Mouse (Mus musculus) neural tube, embryonic 15.5 days (tissue): Measurements from ENCODE around the gene Lipe. TPM values are rescaled to one million over a fixed set of nuclear protein-coding genes. Genes with fewer than 3 reads are reported as not detected.
"Not testable (repeated sequence)": the region's sequence is repeated elsewhere in the genome, so short reads cannot be mapped to it uniquely, and the experiment has no call there.

Experiments
- ATAC-seq: fragments of 200-750 bp; cut with Nextera tagmentation; 2 replicates; pipeline ENCODE4 v1.8.0; 2017; ENCODE audit warnings: mild to moderate bottlenecking, moderate TSS enrichment, moderate library complexity; ENCODE audit not compliant: low FRiP score
- H3K27ac ChIP-seq: fragments of 300-500 bp; sonication (generic); replicated peaks from 2 replicates; pipeline ENCODE4 v1.5.1; 2015; ENCODE audit warnings: mild to moderate bottlenecking, inconsistent platforms
- H3K27me3 ChIP-seq: fragments of 300-500 bp; sonication (generic); replicated peaks from 2 replicates; pipeline ENCODE4 v1.6.1; 2015; ENCODE audit warnings: inconsistent platforms
- H3K36me3 ChIP-seq: fragments of 300-500 bp; sonication (generic); 2 replicates; pipeline ENCODE4 v1.6.1; 2015; ENCODE audit warnings: inconsistent platforms
- H3K4me1 ChIP-seq: fragments of 300-500 bp; sonication (generic); 2 replicates; pipeline ENCODE4 v1.6.1; 2015; ENCODE audit warnings: inconsistent platforms
- H3K4me2 ChIP-seq: fragments of 300-500 bp; sonication (generic); 2 replicates; pipeline ENCODE4 v1.6.1; 2015; ENCODE audit warnings: inconsistent platforms, mild to moderate bottlenecking, moderate library complexity
- H3K4me3 ChIP-seq: fragments of 300-500 bp; sonication (generic); replicated peaks from 2 replicates; pipeline ENCODE4 v1.5.1; 2015; ENCODE audit warnings: mild to moderate bottlenecking, inconsistent platforms
- H3K9ac ChIP-seq: fragments of 300-500 bp; sonication (generic); replicated peaks from 2 replicates; pipeline ENCODE4 v1.6.1; 2015; ENCODE audit warnings: mild to moderate bottlenecking, inconsistent platforms
- H3K9me3 ChIP-seq: fragments of 300-500 bp; sonication (generic); replicated peaks from 2 replicates; pipeline ENCODE4 v1.6.1; 2016; ENCODE audit warnings: inconsistent platforms
- WGBS: fragments of 180-500 bp; shearing (Covaris S2); methylation state at CpG from one replicate; pipeline ENCODE4 v1.1.7; 2015; ENCODE audit warnings: mixed read lengths; 5-methylcytosine and 5-hydroxymethylcytosine counted together
- polyA plus RNA-seq: library from polyadenylated mRNA; unstranded; fragments of >200 nt; fragmentation: Nextera tagmentation; extraction: Ambion mirVana; gene quantifications from 2 replicates; pipeline ENCODE4 v1.2.1, GENCODE M21; 2015

Gene Lipe
- polyA plus RNA-seq, 1 experiment from 2014 or later = 12.5 TPM

DNA sequence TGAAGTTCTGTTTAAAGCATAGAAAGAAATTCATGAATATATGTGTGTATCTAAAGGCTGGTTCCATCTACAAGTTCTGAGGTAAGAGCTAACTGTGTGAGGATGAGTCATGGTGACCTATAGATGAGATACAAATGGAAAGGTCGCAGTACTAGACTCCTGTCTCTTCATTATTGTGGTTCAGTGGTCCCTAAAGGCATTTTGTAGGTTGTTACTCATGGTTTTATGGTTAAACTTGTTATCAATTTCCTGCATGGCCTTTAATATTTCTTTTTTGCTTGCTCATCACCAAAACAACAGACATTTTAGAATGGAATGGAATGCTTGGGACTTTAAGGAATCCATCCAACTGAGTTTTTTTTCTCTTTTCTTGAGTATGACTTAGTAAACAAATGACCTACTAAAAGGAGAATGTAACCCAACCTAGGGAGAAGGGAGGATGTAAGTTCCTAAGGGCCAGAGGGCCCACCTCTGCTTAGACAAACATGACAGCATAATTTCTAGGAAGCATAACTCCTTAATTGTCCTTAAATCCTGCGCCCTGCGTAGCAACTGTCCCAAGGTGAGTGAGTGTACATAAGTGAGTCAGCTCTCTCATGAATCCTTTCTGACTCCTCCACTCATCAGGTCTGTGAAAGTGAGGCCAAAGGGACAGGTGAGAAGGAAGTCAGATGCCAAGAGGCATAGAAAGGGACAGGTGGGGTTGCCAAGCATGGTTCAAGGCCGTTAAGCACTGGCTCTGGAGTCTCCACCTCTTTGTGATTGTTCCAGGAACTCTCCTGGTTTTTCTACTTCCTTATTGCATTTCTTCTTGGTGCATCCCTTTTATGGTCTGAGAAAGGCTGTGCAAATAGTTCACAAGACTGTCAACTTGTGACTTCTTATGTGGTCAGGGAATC is 31.6 kb upstream of the Lipe start:
- Histone ChIP-seq H3K27ac (no peak overlapping the region), H3K4me2 (no peak overlapping the region), H3K4me1 (peaks cover 6% of the 10 kb centered on the region; the same call in 1 of the 2 replicates), H3K27me3 (no peaks in the 10 kb centered on the region), H3K9ac (no peak overlapping the region), H3K36me3 (no peaks in the 10 kb centered on the region), H3K4me3 (no peak overlapping the region), H3K9me3 (no peaks in the 10 kb centered on the region)
- ATAC-seq = no peak
- 93% methylated on average over 4 of the region's 4 CpGs for WGBS

DNA sequence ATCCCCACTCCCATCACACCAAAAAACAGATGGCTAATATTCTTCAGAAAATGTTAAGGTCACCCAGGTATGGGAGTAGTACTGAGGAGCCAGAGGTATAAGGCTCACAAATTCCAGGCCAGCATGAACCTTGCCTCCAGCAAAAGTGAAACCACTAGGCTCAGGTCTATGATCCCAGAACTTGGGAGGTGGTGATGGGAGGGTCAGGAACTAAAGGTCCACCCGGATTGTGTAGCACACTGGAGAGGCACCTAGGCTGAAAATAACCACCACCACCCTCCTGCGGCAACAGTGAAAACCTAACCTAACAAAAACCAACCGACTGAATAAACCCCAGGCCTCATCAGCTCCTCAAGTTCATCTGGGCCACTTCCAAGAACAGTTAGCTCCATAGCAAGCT is 29.8 kb upstream of the Lipe start:
- H3K9ac ChIP-seq = no peak overlapping the region
- 95% methylated on average over 3 of the region's 3 CpGs for WGBS
- no peak overlapping the region for H3K27ac ChIP-seq
- no peak overlapping the region for H3K4me2 ChIP-seq
- H3K4me3 ChIP-seq = no peak overlapping the region
- H3K27me3 ChIP-seq = no peaks in the 10 kb centered on the region
- ATAC-seq = no peak
- no peaks in the 10 kb centered on the region for H3K9me3 ChIP-seq
- H3K4me1 ChIP-seq = peaks cover 3% of the 10 kb centered on the region; the same call in 1 of the 2 replicates
- H3K36me3 ChIP-seq = no peaks in the 10 kb centered on the region

DNA sequence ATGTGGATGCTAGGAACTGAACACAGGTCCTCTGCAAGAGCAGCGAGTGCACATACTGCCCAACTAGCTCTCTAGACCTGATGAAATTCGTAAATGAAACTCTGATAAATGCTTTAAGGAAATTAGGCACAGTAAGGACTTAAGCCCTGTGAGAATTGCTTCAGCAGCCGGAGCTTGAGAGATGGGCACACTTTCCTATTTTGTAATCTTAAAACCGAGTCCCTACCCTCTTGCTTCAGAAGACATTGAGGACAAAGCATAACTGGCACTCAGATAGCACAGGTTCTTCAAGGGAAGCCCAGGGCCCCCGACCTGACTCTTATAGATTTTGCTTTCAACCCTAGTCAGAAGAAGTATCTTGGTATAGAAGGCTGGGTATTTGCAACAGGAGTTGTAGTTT is 28.6 kb upstream of the Lipe start:
- no peak for ATAC-seq
- H3K9ac ChIP-seq = no peak overlapping the region
- no peaks in the 10 kb centered on the region for H3K4me1 ChIP-seq
- no peak overlapping the region for H3K4me2 ChIP-seq
- no peaks in the 10 kb centered on the region for H3K9me3 ChIP-seq
- 0 out of 2 replicates have a peak, but pooled peaks cover 7% of the 10 kb centered on the region for H3K27me3 ChIP-seq
- no peaks in the 10 kb centered on the region for H3K36me3 ChIP-seq
- no peak overlapping the region for H3K4me3 ChIP-seq
- H3K27ac ChIP-seq = no peak overlapping the region
- 82% methylated on average over 5 of the region's 5 CpGs for WGBS

DNA sequence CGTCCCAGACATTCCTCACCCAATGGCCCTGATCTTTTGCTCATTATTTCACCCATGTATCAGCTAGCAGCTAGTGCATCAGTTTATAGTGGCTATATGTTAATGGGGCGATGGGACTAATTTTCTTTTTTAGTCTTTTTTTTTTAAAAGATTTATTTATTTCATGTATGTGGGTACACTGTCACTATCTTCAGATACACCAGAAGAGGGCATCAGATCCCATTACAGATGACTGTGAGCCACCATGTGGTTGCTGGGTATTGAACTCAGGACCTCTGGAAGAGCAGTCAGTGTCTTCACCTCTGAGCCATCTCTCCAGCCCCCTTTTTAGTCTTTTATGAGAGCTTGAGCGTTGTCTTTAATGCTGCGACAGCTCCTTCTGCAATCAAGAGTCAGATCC is 27.9 kb upstream of the Lipe start:
- not testable (repeated sequence) for H3K27ac ChIP-seq, H3K36me3 ChIP-seq, H3K4me2 ChIP-seq, H3K4me1 ChIP-seq, H3K9ac ChIP-seq, H3K9me3 ChIP-seq, H3K27me3 ChIP-seq, H3K4me3 ChIP-seq, ATAC-seq
- WGBS = 89% methylated on average over 4 of the region's 4 CpGs

DNA sequence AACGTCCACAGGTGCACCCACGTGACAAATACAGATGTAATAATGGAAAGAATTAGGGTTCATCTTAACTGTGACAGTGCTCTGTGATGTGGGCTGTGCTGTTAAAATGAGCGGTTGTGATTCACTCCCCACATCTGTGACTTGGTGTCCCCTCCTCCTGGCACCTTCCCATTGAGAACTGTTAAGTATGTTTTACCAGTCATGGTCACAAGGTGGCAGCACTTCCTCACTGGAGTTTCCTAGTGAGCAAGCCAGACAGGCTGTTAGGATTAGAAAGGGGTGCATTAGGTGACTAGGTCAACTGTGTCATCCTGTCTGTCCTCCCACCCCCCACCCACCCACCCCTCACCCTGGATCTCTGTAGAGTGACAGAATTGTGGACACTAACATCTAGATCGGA is 25.9 kb upstream of the Lipe start:
- ATAC-seq = peak; percentile 59; the same call in 1 of the 2 replicates
- Histone ChIP-seq H3K9me3 (no peaks in the 10 kb centered on the region), H3K4me2 (no peak overlapping the region), H3K27ac (no peak overlapping the region), H3K4me1 (no peaks in the 10 kb centered on the region), H3K4me3 (no peak overlapping the region), H3K36me3 (no peaks in the 10 kb centered on the region), H3K27me3 (0 out of 2 replicates have a peak, but pooled peaks cover 7% of the 10 kb centered on the region), H3K9ac (no peak overlapping the region)
- 35% methylated on average over 4 of the region's 4 CpGs for WGBS

DNA sequence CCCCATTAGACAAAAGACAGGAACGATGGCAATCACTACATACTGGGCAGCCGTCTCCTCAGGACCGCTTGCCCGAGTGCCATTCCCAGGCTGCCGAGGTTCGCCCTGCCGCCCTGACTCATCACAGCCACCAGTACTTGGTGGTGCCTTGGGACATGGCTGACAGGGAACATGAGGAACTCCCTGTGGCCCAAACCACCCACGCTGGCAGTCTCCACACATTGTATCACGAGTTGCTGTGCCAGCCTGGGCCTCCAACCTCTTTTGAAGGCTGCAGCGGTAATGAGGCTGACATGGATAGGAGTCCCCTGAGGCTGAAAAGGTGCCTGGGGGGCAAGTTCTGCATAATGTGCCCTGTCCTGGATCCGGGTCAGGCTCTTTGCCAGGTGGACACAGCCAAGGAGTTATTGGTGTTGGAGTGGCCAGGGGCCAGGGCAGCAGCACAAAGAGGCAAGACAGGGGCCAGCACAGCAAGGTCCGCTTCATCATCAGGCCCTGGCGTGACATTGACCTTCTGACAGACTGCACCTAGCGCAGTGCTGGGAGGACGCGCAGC is 23.9 kb upstream of the Lipe start:
- WGBS = 72% methylated on average over 16 of the region's 16 CpGs
- no peak overlapping the region for H3K4me3 ChIP-seq

DNA sequence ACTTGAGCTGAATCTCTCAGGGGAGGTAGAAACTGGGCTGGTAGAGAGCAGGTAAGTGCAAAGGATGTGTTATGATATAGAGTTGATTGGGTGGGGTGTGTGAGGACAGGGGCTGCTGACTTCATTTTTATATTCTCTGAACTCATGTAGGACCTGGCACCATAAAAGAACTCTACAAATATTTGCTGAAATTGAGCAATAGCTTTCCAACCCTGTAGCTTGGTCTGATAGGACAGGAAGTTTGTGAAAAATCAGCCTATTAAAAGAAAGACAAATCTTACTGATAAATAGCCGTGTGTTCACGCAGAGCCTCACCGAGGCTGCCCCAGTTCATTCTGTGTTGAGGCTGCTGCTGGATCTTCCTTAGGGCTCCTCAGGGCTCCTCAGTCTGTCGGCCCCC is 21.4 kb upstream of the Lipe start:
- Histone ChIP-seq H3K4me1 (no peaks in the 10 kb centered on the region), H3K9ac (no peak overlapping the region), H3K27me3 (0 out of 2 replicates have a peak, but pooled peaks cover 7% of the 10 kb centered on the region), H3K4me2 (no peak overlapping the region), H3K4me3 (no peak overlapping the region), H3K27ac (no peak overlapping the region), H3K36me3 (no peaks in the 10 kb centered on the region), H3K9me3 (no peaks in the 10 kb centered on the region)
- no peak for ATAC-seq
- 95% methylated on average over 4 of the region's 4 CpGs for WGBS

More for the DNA sequence above, 23.9 kb upstream of the Lipe start:
- H3K9me3 ChIP-seq = no peaks in the 10 kb centered on the region
- H3K4me1 ChIP-seq = no peaks in the 10 kb centered on the region
- H3K4me2 ChIP-seq = no peak overlapping the region
- ATAC-seq = no peak
- H3K36me3 ChIP-seq = no peaks in the 10 kb centered on the region
- H3K9ac ChIP-seq = no peak overlapping the region
- H3K27me3 ChIP-seq = 0 out of 2 replicates have a peak, but pooled peaks cover 7% of the 10 kb centered on the region
- no peak overlapping the region for H3K27ac ChIP-seq

DNA sequence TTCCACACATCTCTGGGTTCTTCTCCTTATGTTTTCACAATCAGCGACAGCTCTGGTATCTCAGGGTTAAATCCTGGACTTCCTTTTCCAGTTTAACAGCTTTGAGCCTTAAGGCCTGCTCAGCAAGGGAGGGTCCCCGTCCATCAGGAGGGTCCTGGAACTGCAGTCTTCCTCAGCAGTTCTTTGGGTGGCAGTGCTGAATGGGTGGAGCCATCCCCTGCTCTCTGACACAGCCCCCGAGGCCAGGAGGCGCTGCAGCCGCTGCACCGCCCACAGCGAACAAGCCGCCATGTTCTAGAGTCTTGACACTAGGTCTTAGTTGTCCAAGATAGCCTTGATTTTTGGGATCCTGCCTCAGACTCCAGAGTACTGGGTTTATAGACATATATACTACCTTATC is 21.0 kb upstream of the Lipe start:
- H3K4me2 ChIP-seq = no peak overlapping the region
- no peak overlapping the region for H3K27ac ChIP-seq
- H3K4me3 ChIP-seq = no peak overlapping the region
- 85% methylated on average over 8 of the region's 8 CpGs for WGBS
- ATAC-seq = no peak
- H3K9me3 ChIP-seq = no peaks in the 10 kb centered on the region
- 0 out of 2 replicates have a peak, but pooled peaks cover 7% of the 10 kb centered on the region for H3K27me3 ChIP-seq
- H3K9ac ChIP-seq = no peak overlapping the region
- no peaks in the 10 kb centered on the region for H3K36me3 ChIP-seq
- no peaks in the 10 kb centered on the region for H3K4me1 ChIP-seq

DNA sequence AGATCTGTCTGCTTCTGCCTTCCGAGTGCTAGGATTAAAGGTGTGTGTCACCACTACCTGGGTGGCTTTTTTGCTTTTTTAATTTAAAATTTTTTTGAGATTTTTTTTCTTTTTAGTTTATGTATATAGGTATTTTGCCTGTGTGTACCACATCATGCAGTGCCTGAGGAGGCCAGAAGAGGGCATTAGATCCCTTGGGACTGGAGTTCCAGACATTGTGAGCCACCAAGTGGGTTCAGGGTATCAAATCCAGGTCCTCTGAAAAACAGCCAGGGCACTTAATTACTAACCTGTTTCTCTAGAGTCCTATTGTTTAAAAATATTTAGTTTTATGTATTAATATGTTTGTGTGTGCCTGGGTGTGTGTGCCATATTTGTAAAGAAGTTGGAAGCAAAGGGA is 19.1 kb upstream of the Lipe start:
- no peaks in the 10 kb centered on the region for H3K36me3 ChIP-seq
- H3K27me3 ChIP-seq = 0 out of 2 replicates have a peak, but pooled peaks cover 3% of the 10 kb centered on the region
- no peak for ATAC-seq
- H3K9ac ChIP-seq = no peak overlapping the region
- no peak overlapping the region for H3K27ac ChIP-seq
- WGBS = 87% methylated on average over 1 of the region's 1 CpGs
- H3K9me3 ChIP-seq = no peaks in the 10 kb centered on the region
- no peaks in the 10 kb centered on the region for H3K4me1 ChIP-seq
- H3K4me3 ChIP-seq = no peak overlapping the region
- no peak overlapping the region for H3K4me2 ChIP-seq

DNA sequence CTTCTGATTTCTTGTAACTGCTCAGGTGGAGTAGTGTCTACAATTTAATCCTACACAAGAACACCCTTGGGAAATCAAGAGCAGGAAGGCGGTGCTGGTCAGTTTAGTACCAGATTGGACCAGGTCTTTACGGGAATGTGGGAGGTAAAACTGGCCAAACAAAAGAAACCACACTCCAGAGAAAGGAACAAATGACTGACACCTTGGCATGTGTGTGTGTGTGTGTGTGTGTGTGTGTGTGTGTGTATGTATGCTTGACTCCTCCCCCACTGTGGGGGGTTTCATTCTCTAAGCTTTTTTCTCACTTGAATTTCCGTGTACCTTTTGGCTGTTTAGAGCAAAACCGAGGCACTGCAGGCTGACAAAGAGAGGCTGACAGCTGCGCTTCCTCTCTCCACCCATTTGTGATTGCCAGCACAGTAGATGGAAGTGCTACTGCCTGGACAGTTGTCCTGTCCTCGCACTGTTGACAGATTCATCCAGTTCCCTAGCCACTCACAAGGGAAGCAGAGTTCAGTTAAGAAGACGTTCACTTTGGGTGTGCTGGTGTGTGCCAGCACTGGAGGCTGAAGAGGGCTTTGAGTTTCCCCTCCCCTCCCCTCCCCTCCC is 14.4 kb upstream of the Lipe start, which contains the start of gene Cxcl17:
Gene Cxcl17, minus strand, starts transcription at position 54 of the 609 bp plus-strand sequence.
- H3K27ac ChIP-seq = no peak within 1 kb of the TSS
- H3K27me3 ChIP-seq = no peaks in the 10 kb centered on the region
- no peak within 1 kb of the TSS for H3K4me2 ChIP-seq
- no peak for ATAC-seq
- H3K9me3 ChIP-seq = no peaks in the 10 kb centered on the region
- H3K4me1 ChIP-seq = no peaks in the 10 kb centered on the region
- H3K36me3 ChIP-seq = no peaks in the 10 kb centered on the region
- H3K9ac ChIP-seq = no peak within 1 kb of the TSS
- 58% methylated on average over 7 of the region's 7 CpGs for WGBS
- H3K4me3 ChIP-seq = no peak within 1 kb of the TSS

DNA sequence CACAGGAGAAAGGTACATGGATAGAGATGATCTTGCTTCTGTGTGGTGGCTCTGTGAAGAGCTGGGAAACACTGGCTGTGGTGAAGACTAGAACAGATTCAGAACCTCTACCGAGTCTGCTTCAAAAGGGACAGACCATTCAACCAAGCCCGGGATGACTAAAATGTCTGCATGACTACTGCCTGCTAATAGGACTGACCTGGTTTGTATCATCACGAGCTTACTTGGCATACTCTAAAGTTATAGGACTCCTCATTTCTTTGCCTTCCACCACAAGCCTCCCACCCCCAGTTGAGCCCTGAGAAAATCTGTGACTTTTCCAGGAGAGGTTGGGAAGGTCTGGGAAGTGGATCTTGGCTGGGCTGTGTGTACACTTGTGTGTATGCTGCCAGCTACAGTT is 13.4 kb upstream of the Lipe start:
- H3K4me2 ChIP-seq = no peak overlapping the region
- no peaks in the 10 kb centered on the region for H3K36me3 ChIP-seq
- no peak for ATAC-seq
- H3K9me3 ChIP-seq = no peaks in the 10 kb centered on the region
- H3K4me1 ChIP-seq = no peaks in the 10 kb centered on the region
- H3K9ac ChIP-seq = no peak overlapping the region
- 88% methylated on average over 3 of the region's 3 CpGs for WGBS
- no peak overlapping the region for H3K4me3 ChIP-seq
- no peaks in the 10 kb centered on the region for H3K27me3 ChIP-seq
- no peak overlapping the region for H3K27ac ChIP-seq
